Mouse (Mus musculus): ENCODE data around the gene Kat5. TPM values are rescaled to one million over a fixed set of nuclear protein-coding genes. Genes with fewer than 3 reads are reported as not detected.

Kat5 gene
- polyA plus RNA-seq, 1 experiment from 2014 or later: 60.0 TPM

DNA sequence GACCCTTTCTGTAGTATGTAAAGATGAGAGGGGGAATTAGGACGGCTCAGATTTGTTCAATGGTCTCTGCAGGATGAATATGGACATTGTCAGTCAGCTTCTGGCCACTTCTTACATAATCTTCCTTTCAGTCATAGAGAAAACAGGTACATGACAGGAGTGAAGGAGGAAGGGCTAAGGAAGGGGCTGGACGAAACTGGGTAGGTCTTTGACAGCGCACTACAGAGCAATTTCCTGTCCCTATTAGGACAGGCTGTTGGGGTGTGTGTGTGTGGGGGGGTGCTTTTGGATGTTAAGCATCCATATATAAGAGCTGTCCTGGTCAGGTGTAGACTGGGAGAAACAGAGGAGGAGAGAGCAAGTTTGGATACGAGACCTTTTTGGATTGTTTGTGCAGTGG is 10.8 kb downstream of the Kat5 start:
- Histone ChIP-seq H3K36me3 (peaks cover 17% of the 10 kb centered on the region), H3K9ac (no peak overlapping the region), H3K4me2 (no peak overlapping the region), H3K4me1 (peaks cover 22% of the 10 kb centered on the region), H3K9me3 (no peaks in the 10 kb centered on the region), H3K27me3 (no peaks in the 10 kb centered on the region), H3K27ac (no peak overlapping the region), H3K4me3 (no peak overlapping the region)
- 78% methylated on average over 4 of the region's 4 CpGs for WGBS
- no peak for ATAC-seq (ENCODE audit: insufficient number of reproducible peaks, insufficient read depth, low FRiP score, low TSS enrichment, low read depth)

GRCm38 (mm10) chr19:5591888-5592287 is 18.1 kb downstream of the Kat5 start:
- H3K4me1 ChIP-seq: no peaks in the 10 kb centered on the region
- H3K36me3 ChIP-seq: no peaks in the 10 kb centered on the region
- no peak overlapping the region for H3K27ac ChIP-seq
- 88% methylated on average over 6 of the region's 6 CpGs for WGBS
- H3K9ac ChIP-seq: no peak overlapping the region
- H3K4me2 ChIP-seq: no peak overlapping the region
- ATAC-seq (ENCODE audit: insufficient number of reproducible peaks, insufficient read depth, low FRiP score, low TSS enrichment, low read depth): no peak
- H3K4me3 ChIP-seq: no peak overlapping the region
- no peaks in the 10 kb centered on the region for H3K27me3 ChIP-seq
- H3K9me3 ChIP-seq: no peaks in the 10 kb centered on the region

DNA sequence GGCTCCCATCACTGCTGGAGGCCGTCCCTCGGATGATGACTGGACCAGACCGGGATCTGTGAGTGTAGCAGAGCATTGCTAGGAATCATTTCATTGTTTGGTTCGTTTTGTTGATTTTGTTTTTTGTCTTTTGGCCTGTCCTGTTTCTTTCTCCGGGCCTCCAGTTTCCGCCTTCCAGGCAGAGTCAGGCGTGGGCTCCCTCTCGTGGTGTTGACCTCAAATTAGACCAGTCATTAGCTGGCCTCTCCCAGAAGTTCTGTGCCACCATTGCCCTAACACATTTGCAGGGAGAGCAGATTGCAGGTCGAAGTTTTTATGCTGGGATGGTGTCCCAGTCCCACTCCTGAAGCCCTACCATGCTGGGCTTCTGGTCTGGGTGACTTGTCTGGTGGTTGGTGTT is 20.9 kb downstream of the Kat5 start:
- WGBS: 77% methylated on average over 9 of the region's 9 CpGs
- no peaks in the 10 kb centered on the region for H3K36me3 ChIP-seq
- H3K4me2 ChIP-seq: no peak overlapping the region
- no peaks in the 10 kb centered on the region for H3K27me3 ChIP-seq
- no peak overlapping the region for H3K9ac ChIP-seq
- no peaks in the 10 kb centered on the region for H3K4me1 ChIP-seq
- no peaks in the 10 kb centered on the region for H3K9me3 ChIP-seq
- no peak overlapping the region for H3K4me3 ChIP-seq
- no peak for ATAC-seq (ENCODE audit: insufficient number of reproducible peaks, insufficient read depth, low FRiP score, low TSS enrichment, low read depth)
- no peak overlapping the region for H3K27ac ChIP-seq

GRCm38 (mm10) chr19:5581995-5582394 is 28.0 kb downstream of the Kat5 start:
- Histone ChIP-seq H3K9me3 (no peaks in the 10 kb centered on the region), H3K4me3 (no peak overlapping the region), H3K9ac (no peak overlapping the region), H3K27ac (no peak overlapping the region), H3K36me3 (no peaks in the 10 kb centered on the region), H3K4me1 (no peaks in the 10 kb centered on the region), H3K27me3 (no peaks in the 10 kb centered on the region), H3K4me2 (no peak overlapping the region)
- no peak for ATAC-seq (ENCODE audit: insufficient number of reproducible peaks, insufficient read depth, low FRiP score, low TSS enrichment, low read depth)
- WGBS: 74% methylated on average over 2 of the region's 2 CpGs

GRCm38 (mm10) chr19:5580776-5581175 is 29.3 kb downstream of the Kat5 start:
- Histone ChIP-seq H3K27ac (no peak overlapping the region), H3K36me3 (no peaks in the 10 kb centered on the region), H3K9me3 (no peaks in the 10 kb centered on the region)

DNA sequence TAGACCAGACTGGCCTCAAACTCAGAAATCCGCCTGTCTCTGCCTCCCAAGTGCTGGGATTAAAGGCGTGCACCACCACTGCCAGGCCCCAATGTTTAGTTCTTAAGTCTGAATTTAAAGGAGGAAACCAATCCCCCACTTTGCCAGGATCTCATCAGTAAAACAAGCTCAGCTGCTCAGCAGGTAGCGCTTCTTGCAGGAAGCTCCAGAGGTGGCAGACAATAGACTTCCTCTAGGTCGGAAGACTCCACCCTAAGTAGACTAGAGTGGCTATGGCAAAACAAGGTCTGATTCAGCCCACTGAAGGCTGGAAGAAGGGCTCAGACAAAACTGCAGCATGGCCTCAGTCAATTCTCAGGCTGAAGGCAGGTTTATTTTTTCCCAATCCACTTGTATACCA is 30.1 kb downstream of the Kat5 start:
- no peak overlapping the region for H3K4me2 ChIP-seq
- 75% methylated on average over 4 of the region's 4 CpGs for WGBS
- no peak overlapping the region for H3K27ac ChIP-seq
- no peaks in the 10 kb centered on the region for H3K4me1 ChIP-seq
- ATAC-seq (ENCODE audit: insufficient number of reproducible peaks, insufficient read depth, low FRiP score, low TSS enrichment, low read depth): no peak
- no peaks in the 10 kb centered on the region for H3K27me3 ChIP-seq
- H3K36me3 ChIP-seq: no peaks in the 10 kb centered on the region
- no peak overlapping the region for H3K9ac ChIP-seq
- H3K4me3 ChIP-seq: no peak overlapping the region
- no peaks in the 10 kb centered on the region for H3K9me3 ChIP-seq

More at GRCm38 (mm10) chr19:5580776-5581175, 29.3 kb downstream of the Kat5 start:
- Histone ChIP-seq H3K4me1 (no peaks in the 10 kb centered on the region), H3K27me3 (no peaks in the 10 kb centered on the region), H3K4me2 (no peak overlapping the region), H3K4me3 (no peak overlapping the region), H3K9ac (no peak overlapping the region)
- 85% methylated on average over 6 of the region's 6 CpGs for WGBS
- no peak for ATAC-seq (ENCODE audit: insufficient number of reproducible peaks, insufficient read depth, low FRiP score, low TSS enrichment, low read depth)

- Histone ChIP-seq H3K4me1 (no peaks in the 10 kb centered on the region), H3K9me3 (no peaks in the 10 kb centered on the region), H3K27ac (no peak overlapping the region), H3K4me2 (no peak overlapping the region), H3K36me3 (0 out of 2 replicates have a peak, but pooled peaks cover under 1% of the 10 kb centered on the region), H3K27me3 (no peaks in the 10 kb centered on the region), H3K4me3 (no peak overlapping the region), H3K9ac (no peak overlapping the region)
- 92% methylated on average over 1 of the region's 1 CpGs for WGBS
- no peak for ATAC-seq (ENCODE audit: insufficient number of reproducible peaks, insufficient read depth, low FRiP score, low TSS enrichment, low read depth)
Observed at GRCm38 (mm10) chr19:5575336-5575735, 34.7 kb downstream of the Kat5 start.

DNA sequence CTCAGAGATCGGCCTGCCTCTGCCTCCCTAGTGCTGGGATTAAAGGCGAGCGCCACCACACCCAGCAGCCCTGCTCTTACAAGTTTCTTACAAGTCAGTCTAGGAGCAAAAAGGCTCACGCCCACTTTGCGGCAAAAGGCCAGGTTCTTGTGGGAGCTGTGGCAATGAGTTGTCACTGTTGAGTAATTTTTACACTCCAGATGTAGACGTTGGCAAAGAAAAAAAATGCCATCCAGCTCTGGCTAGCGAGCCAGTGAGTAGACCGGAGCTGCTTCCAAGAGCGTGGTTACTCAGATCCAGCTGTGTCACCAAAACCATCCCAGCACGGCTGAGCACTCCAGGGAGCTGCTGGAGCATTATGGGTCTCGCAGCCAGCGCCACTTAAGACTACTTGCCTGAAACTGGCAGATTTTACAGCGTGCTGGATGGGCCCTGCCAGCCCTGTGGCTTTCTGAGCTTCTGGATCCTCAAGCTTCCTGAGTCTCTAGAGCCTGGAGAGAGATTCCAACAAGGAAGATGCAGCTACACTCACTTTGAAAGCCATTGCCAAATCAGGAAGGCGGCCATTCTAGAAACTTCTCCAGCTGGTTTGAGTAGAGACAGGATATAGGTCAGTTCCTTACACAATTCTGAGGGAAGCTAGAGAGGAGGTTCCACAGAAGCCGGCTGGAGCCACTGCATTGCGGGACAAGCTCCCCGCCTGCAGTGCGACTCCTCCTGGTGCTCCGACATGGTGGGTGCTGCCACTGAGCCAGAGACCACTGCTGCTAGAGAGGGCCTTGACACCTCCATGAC is 37.5 kb downstream of the Kat5 start:
- Histone ChIP-seq H3K4me1 (peaks cover 13% of the 10 kb centered on the region), H3K4me3 (no peak overlapping the region), H3K27ac (no peak overlapping the region), H3K9me3 (no peaks in the 10 kb centered on the region), H3K27me3 (0 out of 2 replicates have a peak, but pooled peaks cover 6% of the 10 kb centered on the region), H3K4me2 (no peak overlapping the region), H3K9ac (no peak overlapping the region), H3K36me3 (0 out of 2 replicates have a peak, but pooled peaks cover 7% of the 10 kb centered on the region)
- WGBS: 80% methylated on average over 19 of the region's 19 CpGs
- no peak for ATAC-seq (ENCODE audit: insufficient number of reproducible peaks, insufficient read depth, low FRiP score, low TSS enrichment, low read depth)

GRCm38 (mm10) chr19:5571831-5572230 is 38.2 kb downstream of the Kat5 start:
- Histone ChIP-seq H3K4me1 (peaks cover 19% of the 10 kb centered on the region), H3K36me3 (0 out of 2 replicates have a peak, but pooled peaks cover 7% of the 10 kb centered on the region), H3K9ac (no peak overlapping the region), H3K4me2 (no peak overlapping the region), H3K9me3 (no peaks in the 10 kb centered on the region), H3K27ac (no peak overlapping the region), H3K27me3 (peaks cover 8% of the 10 kb centered on the region), H3K4me3 (no peak overlapping the region)
- ATAC-seq (ENCODE audit: insufficient number of reproducible peaks, insufficient read depth, low FRiP score, low TSS enrichment, low read depth): no peak
- WGBS: 69% methylated on average over 5 of the region's 5 CpGs

DNA sequence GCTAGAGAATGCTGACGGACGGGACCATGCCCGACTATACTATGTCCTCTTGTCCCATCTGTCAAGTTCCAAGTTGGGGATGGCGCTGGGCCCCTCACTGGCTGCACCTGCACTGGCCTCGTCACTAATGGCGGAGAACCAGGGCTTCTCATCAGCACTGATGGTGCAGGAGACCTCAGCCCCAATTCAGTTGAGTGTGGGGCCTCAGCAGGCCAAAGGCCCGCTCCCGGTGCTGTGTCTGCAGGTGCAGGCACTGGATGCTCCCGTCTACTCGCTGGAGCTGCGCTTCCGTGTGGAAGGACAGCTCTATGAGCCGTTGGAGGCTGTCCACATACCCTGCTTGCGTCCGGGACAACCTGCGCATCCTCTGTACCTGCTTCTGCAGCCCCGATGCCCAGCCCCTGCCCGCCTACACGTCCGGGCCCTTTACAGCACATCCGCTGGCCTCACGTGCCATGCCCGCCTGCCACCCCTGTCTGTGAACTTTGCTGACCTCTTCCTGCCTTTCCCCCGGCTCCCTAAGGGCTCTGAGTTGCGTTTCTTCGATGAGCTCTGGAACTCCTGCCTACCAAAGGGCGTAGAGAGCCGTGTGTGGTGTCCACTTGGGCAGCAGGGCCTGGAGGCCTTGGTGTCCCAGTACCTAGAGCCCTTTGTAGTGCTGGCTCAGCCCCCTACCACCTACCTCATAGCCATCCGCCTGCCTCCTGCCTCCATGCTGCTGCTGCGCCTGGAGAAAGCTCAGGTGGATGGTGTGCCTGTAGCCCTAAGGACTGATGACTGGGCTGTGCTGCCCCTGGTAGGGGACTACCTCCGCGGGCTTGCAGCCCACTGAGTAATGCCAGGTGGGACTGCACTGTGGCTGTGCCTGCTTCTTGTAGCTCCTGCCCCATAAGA is 39.4 kb downstream of the Kat5 start:
- Histone ChIP-seq H3K27me3 (peaks cover 21% of the 10 kb centered on the region), H3K27ac (no peak overlapping the region), H3K9ac (0 out of 2 replicates have a peak overlapping the region, but pooled peaks have one; percentile 27), H3K9me3 (no peaks in the 10 kb centered on the region), H3K36me3 (0 out of 2 replicates have a peak, but pooled peaks cover 7% of the 10 kb centered on the region), H3K4me3 (no peak overlapping the region), H3K4me2 (no peak overlapping the region), H3K4me1 (peaks cover 21% of the 10 kb centered on the region)
- ATAC-seq (ENCODE audit: insufficient number of reproducible peaks, insufficient read depth, low FRiP score, low TSS enrichment, low read depth): no peak
- 87% methylated on average over 32 of the region's 32 CpGs for WGBS

DNA sequence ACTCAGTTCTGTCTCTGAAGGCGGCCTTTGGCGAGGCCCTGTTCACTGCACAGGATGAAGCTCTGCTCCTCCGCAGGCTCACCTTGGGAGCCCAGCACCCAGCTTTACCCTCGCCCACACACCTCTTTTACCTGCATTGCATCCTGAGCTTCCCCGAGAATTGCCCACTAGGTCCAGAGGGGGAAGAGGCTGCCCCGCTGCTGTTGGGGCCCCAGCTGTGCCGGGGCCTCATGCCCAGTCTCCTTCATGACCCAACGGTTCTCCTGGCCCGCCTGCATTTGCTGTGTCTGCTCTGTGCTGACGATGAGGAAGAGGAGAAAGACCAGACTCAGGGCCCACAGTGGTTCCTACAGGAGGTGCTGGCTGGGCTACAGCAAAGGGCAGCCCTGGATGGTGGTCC is 40.5 kb downstream of the Kat5 start:
- ATAC-seq (ENCODE audit: insufficient number of reproducible peaks, insufficient read depth, low FRiP score, low TSS enrichment, low read depth): no peak
- Histone ChIP-seq H3K4me2 (no peak overlapping the region), H3K4me3 (no peak overlapping the region), H3K9me3 (no peaks in the 10 kb centered on the region), H3K9ac (no peak overlapping the region), H3K36me3 (0 out of 2 replicates have a peak, but pooled peaks cover 7% of the 10 kb centered on the region), H3K4me1 (peaks cover 21% of the 10 kb centered on the region), H3K27ac (no peak overlapping the region), H3K27me3 (peaks cover 29% of the 10 kb centered on the region)
- 89% methylated on average over 10 of the region's 10 CpGs for WGBS
